Mouse (Mus musculus) bone marrow, adult 2 months (tissue): ENCODE measurements at regions not wholly inside any gene's neighbourhood (a gene's known extent, or its start where the extent isn't known, plus 50 kb on each side); places are given as distances from the start of the nearest gene placed in this dataset.

Source experiments
- CTCF ChIP-seq: fragments of 200-500 bp; IDR thresholded peaks from 2 replicates; pipeline ENCODE4 v1.5.1; 2011; ENCODE audit warnings: low read length, control low read depth; ENCODE audit not compliant: control insufficient read depth, insufficient read depth
- POLR2A ChIP-seq: fragments of 200-500 bp; IDR thresholded peaks from 2 replicates; pipeline ENCODE4 v1.6.1; 2011; ENCODE audit warnings: low read depth, mild to moderate bottlenecking, control low read depth, low read length, borderline replicate concordance; ENCODE audit not compliant: control insufficient read depth

DNA sequence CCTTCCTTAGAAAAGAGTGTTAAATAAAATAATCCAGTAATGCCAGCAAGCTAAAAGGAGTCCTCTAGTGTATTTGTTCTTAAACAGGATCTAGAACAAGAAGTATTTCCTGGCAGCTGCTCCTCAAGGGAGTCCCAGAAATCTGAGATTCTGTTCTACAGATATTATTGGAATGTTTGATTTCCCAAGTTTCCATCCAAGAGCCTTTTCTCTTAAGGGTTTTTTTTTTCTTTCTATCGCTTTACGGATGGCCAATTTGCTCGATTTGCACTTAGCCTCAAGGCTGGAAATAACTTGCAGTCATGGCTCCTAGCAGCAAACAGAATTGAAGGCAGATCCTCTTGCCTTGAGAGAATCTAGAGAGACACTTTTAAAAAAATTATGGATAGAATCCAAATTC, 144.3 kb downstream of the Fam124b start:
- TF ChIP-seq CTCF, result no peak
- TF ChIP-seq POLR2A, result no peak
